Mouse (Mus musculus): ENCODE data around the gene Gm42517.

Gene Gm42517

GRCm38 (mm10) chr5:108367871-108368332 is at the start of gene Gm42517:
Gm42517 (minus strand) TSS chr5:108367922.
- DNase-seq (ENCODE audit: low spot score): no peak

- no peak for DNase-seq (ENCODE audit: low spot score)
These were observed 47.0 kb upstream of the Gm42517 start for GRCm38 (mm10) chr5:108414711-108415110.

- DNase-seq (ENCODE audit: low spot score): no peak
These were observed 39.3 kb upstream of the Gm42517 start for GRCm38 (mm10) chr5:108406977-108407376.

- DNase-seq (ENCODE audit: low spot score): no peak
These were observed 37.7 kb upstream of the Gm42517 start for GRCm38 (mm10) chr5:108405460-108405859.

GRCm38 (mm10) chr5:108403453-108403852 is 35.7 kb upstream of the Gm42517 start:
- no peak for DNase-seq (ENCODE audit: low spot score)

- no peak for DNase-seq (ENCODE audit: low spot score)
These were observed 22.0 kb upstream of the Gm42517 start for GRCm38 (mm10) chr5:108389744-108390143.

GRCm38 (mm10) chr5:108388201-108388600 is 20.5 kb upstream of the Gm42517 start, which contains the start of gene Pde6b:
Pde6b (plus strand) TSS chr5:108388391.
- DNase-seq (ENCODE audit: low spot score): no peak

- DNase-seq (ENCODE audit: low spot score): no peak
These were observed 18.7 kb upstream of the Gm42517 start for GRCm38 (mm10) chr5:108386449-108386848.

GRCm38 (mm10) chr5:108385632-108386031 is 17.9 kb upstream of the Gm42517 start:
- no peak for DNase-seq (ENCODE audit: low spot score)

- no peak for DNase-seq (ENCODE audit: low spot score)
These were observed 10.6 kb upstream of the Gm42517 start for GRCm38 (mm10) chr5:108378346-108378745.

- no peak for DNase-seq (ENCODE audit: low spot score)
These were observed 8.3 kb upstream of the Gm42517 start for GRCm38 (mm10) chr5:108376059-108376458.

- no peak for DNase-seq (ENCODE audit: low spot score)
These were observed 6.4 kb upstream of the Gm42517 start for GRCm38 (mm10) chr5:108374079-108374478.

- DNase-seq (ENCODE audit: low spot score): no peak
These were observed 2.2 kb upstream of the Gm42517 start for GRCm38 (mm10) chr5:108369964-108370363.

GRCm38 (mm10) chr5:108368851-108369621 is 1.3 kb upstream of the Gm42517 start:
- DNase-seq (ENCODE audit: low spot score): peak; percentile 5

- no peak for DNase-seq (ENCODE audit: low spot score)
These were observed 724 bp upstream of the Gm42517 start for GRCm38 (mm10) chr5:108368446-108368845.

- DNase-seq (ENCODE audit: low spot score): no peak
These were observed 509 bp downstream of the Gm42517 start for GRCm38 (mm10) chr5:108366984-108367841.

GRCm38 (mm10) chr5:108366328-108366983 is 1.3 kb downstream of the Gm42517 start:
- no peak for DNase-seq (ENCODE audit: low spot score)

- DNase-seq (ENCODE audit: low spot score): no peak
These were observed 5.4 kb downstream of the Gm42517 start for GRCm38 (mm10) chr5:108362330-108362729.

- DNase-seq (ENCODE audit: low spot score): no peak
These were observed 7.5 kb downstream of the Gm42517 start for GRCm38 (mm10) chr5:108360211-108360610.

- no peak for DNase-seq (ENCODE audit: low spot score)
These were observed 8.2 kb downstream of the Gm42517 start for GRCm38 (mm10) chr5:108359491-108359890.

GRCm38 (mm10) chr5:108357862-108358261 is 9.9 kb downstream of the Gm42517 start:
- no peak for DNase-seq (ENCODE audit: low spot score)

GRCm38 (mm10) chr5:108354056-108354455 is 13.7 kb downstream of the Gm42517 start:
- DNase-seq (ENCODE audit: low spot score): no peak
